Mouse (Mus musculus) neural tube, embryonic 14.5 days (tissue): Measurements from ENCODE around the gene Kcnq1. TPM values are rescaled to one million over a fixed set of nuclear protein-coding genes. Genes with fewer than 3 reads are reported as not detected.

Source experiments
- ATAC-seq: fragments of 200-750 bp; cut with Nextera tagmentation; 2 replicates; pipeline ENCODE4 v1.8.0; 2017; ENCODE audit warnings: low read depth, mild to moderate bottlenecking, moderate TSS enrichment, moderate library complexity
- H3K27ac ChIP-seq: fragments of 300-500 bp; sonication (generic); 2 replicates; pipeline ENCODE4 v1.5.1; 2014; ENCODE audit warnings: low read depth, mild to moderate bottlenecking, control low read depth, low read length, moderate library complexity, mixed read lengths
- H3K27me3 ChIP-seq: fragments of 300-500 bp; sonication (generic); 2 replicates; pipeline ENCODE4 v1.6.1; 2014; ENCODE audit warnings: low read length; ENCODE audit not compliant: control insufficient read depth, insufficient read depth
- H3K36me3 ChIP-seq: fragments of 300-500 bp; sonication (generic); 2 replicates; pipeline ENCODE4 v1.6.1; 2014; ENCODE audit warnings: low read length, mixed read lengths; ENCODE audit not compliant: control insufficient read depth, insufficient read depth
- H3K4me1 ChIP-seq: fragments of 300-500 bp; sonication (generic); 2 replicates; pipeline ENCODE4 v1.6.1; 2014; ENCODE audit warnings: low read length; ENCODE audit not compliant: control insufficient read depth, insufficient read depth
- H3K4me2 ChIP-seq: fragments of 300-500 bp; sonication (generic); 2 replicates; pipeline ENCODE4 v1.6.1; 2014; ENCODE audit warnings: mild to moderate bottlenecking, low read depth, low read length, control low read depth
- H3K4me3 ChIP-seq: fragments of 300-500 bp; sonication (generic); 2 replicates; pipeline ENCODE4 v1.5.1; 2014; ENCODE audit warnings: low read depth, low read length, control low read depth, mixed read lengths
- H3K9ac ChIP-seq: fragments of 300-500 bp; sonication (generic); replicated peaks from 2 replicates; pipeline ENCODE4 v1.6.1; 2014; ENCODE audit warnings: low read depth, mild to moderate bottlenecking, control low read depth, low read length, mixed read lengths
- H3K9me3 ChIP-seq: fragments of 300-500 bp; sonication (generic); 2 replicates; pipeline ENCODE4 v1.6.1; 2016; ENCODE audit warnings: low read length; ENCODE audit not compliant: control insufficient read depth
- WGBS: fragments of 180-500 bp; shearing (Covaris S2); extraction: QIAGEN DNeasy Blood & Tissue Kit; methylation state at CpG from one replicate; pipeline ENCODE4 v1.1.7; 2014; 5-methylcytosine and 5-hydroxymethylcytosine counted together
- polyA plus RNA-seq: library from polyadenylated mRNA; unstranded; fragments of >200 nt; fragmentation: Nextera tagmentation; extraction: Ambion mirVana; gene quantifications from 2 replicates; pipeline ENCODE4 v1.2.1, GENCODE M21; 2014

Kcnq1 gene
- polyA plus RNA-seq, 1 experiment from 2014 or later, result 2.4 TPM

GRCm38 (mm10) chr7:143138789-143139188, 32.6 kb downstream of the Kcnq1 start:
- no peaks in the 10 kb centered on the region for H3K36me3 ChIP-seq
- H3K27ac ChIP-seq, result no peak overlapping the region
- ATAC-seq, result no peak
- 31% methylated on average over 1 of the region's 1 CpGs for WGBS
- no peak overlapping the region for H3K9ac ChIP-seq
- no peak overlapping the region for H3K4me3 ChIP-seq
- H3K9me3 ChIP-seq, result no peaks in the 10 kb centered on the region
- H3K4me1 ChIP-seq, result no peaks in the 10 kb centered on the region
- H3K4me2 ChIP-seq, result no peak overlapping the region
- H3K27me3 ChIP-seq, result no peaks in the 10 kb centered on the region

DNA sequence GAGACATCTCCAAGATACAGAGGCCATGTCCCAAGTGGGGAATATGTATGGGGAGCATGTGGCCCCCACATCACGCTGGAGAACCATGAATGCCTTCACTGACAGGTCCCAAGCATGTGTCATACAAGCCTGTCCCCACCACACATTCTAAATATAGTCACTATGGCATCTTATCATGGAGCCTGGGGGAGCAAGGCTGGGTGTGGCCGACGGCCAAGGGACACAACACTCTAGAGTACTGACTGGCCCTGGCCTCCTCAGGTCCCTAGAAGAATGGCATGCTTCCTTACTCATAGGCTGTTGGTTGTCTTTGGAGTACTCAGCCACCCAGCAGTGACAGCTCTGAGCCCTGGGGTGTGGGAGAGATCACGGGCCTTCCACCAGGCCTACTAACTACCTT, 33.8 kb downstream of the Kcnq1 start:
- Histone ChIP-seq H3K27ac (no peak overlapping the region), H3K9me3 (no peaks in the 10 kb centered on the region), H3K4me3 (no peak overlapping the region), H3K27me3 (no peaks in the 10 kb centered on the region), H3K36me3 (no peaks in the 10 kb centered on the region), H3K9ac (no peak overlapping the region), H3K4me1 (no peaks in the 10 kb centered on the region), H3K4me2 (no peak overlapping the region)
- WGBS, result 91% methylated on average over 4 of the region's 4 CpGs
- no peak for ATAC-seq

DNA sequence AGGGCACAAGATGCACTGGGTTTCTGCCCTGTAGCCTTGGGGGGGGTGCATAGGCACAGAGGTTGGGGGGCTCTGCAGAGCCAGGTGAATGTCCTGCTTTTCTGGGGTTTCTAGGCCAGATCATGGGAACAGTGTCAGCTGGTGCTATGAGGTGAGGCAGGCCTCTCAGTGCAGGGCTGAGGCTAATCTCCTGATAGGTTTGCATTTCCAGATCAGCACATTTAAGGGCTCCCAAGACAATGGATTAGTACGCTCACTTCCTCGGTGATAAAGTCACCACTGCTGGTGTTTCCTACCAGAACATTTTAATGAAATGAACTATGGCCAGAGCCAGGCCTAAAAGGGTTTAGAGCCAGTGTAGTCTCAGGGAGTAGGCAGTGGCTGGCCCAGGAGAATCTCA, 36.5 kb downstream of the Kcnq1 start:
- H3K9me3 ChIP-seq, result no peaks in the 10 kb centered on the region
- ATAC-seq, result no peak

DNA sequence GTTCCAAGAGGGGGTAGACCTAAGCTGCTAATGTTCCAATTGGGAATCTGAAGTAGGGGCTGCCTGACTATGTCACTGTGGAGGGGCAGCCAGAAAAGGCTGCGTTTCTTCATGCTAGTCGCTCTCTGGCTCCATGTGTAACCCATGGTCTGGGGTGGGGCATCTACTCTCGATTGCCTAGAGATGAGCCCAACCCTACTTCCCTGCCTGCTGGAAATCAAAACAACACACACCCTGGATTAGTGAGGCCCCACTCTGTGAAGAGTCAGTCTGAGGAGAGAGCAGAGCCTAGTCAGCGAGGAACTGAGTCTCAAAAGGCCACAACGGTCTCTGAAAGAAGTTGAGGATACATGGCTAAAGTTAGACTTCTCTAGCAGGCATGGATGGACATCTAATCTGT, 40.9 kb downstream of the Kcnq1 start:
- 86% methylated on average over 5 of the region's 5 CpGs for WGBS
- no peak overlapping the region for H3K9ac ChIP-seq
- H3K36me3 ChIP-seq, result no peaks in the 10 kb centered on the region
- no peak overlapping the region for H3K4me3 ChIP-seq
- no peak overlapping the region for H3K4me2 ChIP-seq
- no peaks in the 10 kb centered on the region for H3K4me1 ChIP-seq
- H3K9me3 ChIP-seq, result no peaks in the 10 kb centered on the region
- no peak overlapping the region for H3K27ac ChIP-seq
- H3K27me3 ChIP-seq, result no peaks in the 10 kb centered on the region
- no peak for ATAC-seq

More for the DNA sequence above, 36.5 kb downstream of the Kcnq1 start:
- whole genome bisulfite sequencing, result 85% methylated on average over 2 of the region's 2 CpGs
- no peaks in the 10 kb centered on the region for H3K27me3 ChIP-seq
- no peak overlapping the region for H3K27ac ChIP-seq
- H3K4me2 ChIP-seq, result no peak overlapping the region
- no peaks in the 10 kb centered on the region for H3K36me3 ChIP-seq
- no peak overlapping the region for H3K4me3 ChIP-seq
- no peaks in the 10 kb centered on the region for H3K4me1 ChIP-seq
- no peak overlapping the region for H3K9ac ChIP-seq

- no peak for ATAC-seq
- 13% methylated on average over 2 of the region's 2 CpGs for WGBS
- no peak overlapping the region for H3K4me2 ChIP-seq
- H3K9me3 ChIP-seq, result no peaks in the 10 kb centered on the region
- H3K36me3 ChIP-seq, result no peaks in the 10 kb centered on the region
- H3K27ac ChIP-seq, result no peak overlapping the region
- no peak overlapping the region for H3K4me3 ChIP-seq
- no peak overlapping the region for H3K9ac ChIP-seq
- peaks cover 16% of the 10 kb centered on the region for H3K4me1 ChIP-seq
- no peaks in the 10 kb centered on the region for H3K27me3 ChIP-seq
Measured at GRCm38 (mm10) chr7:143151171-143151570, 45.0 kb downstream of the Kcnq1 start.

- WGBS, result 11% methylated on average over 3 of the region's 3 CpGs
- no peak for ATAC-seq
- Histone ChIP-seq H3K9me3 (no peaks in the 10 kb centered on the region), H3K36me3 (no peaks in the 10 kb centered on the region), H3K4me2 (no peak overlapping the region), H3K9ac (no peak overlapping the region), H3K27ac (no peak overlapping the region), H3K4me3 (no peak overlapping the region), H3K4me1 (peaks cover 16% of the 10 kb centered on the region), H3K27me3 (no peaks in the 10 kb centered on the region)
Measured at GRCm38 (mm10) chr7:143152350-143152749, 46.2 kb downstream of the Kcnq1 start.

DNA sequence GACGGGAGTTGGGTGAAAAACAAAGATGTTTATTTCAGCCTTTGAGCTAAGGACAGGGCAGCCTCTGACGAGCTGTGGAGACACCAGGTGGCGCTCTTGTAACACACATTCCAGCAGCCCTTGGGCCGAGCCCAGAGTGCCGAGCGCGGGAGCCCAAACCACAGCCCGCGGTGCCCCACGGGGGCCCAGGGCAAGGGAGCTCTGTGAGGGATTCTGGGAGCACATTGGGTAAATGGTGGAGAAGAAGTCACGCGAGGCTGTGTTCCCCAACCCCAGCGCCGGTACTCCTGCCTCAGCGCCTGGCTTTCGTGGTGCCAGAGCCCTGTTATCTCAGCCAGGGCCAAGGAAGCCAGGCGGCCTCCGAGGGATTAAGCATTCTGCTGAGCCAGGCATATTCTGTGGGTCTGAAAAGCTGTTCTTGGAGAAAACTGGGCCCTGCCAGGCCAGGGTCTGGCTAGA, 47.8 kb downstream of the Kcnq1 start:
- Histone ChIP-seq H3K9ac (peak overlapping the region; percentile 48), H3K9me3 (no peaks in the 10 kb centered on the region), H3K27me3 (no peaks in the 10 kb centered on the region), H3K36me3 (no peaks in the 10 kb centered on the region), H3K4me2 (peak overlapping the region; percentile 47), H3K27ac (no peak overlapping the region; the same call in 1 of the 2 replicates), H3K4me1 (peaks cover 16% of the 10 kb centered on the region), H3K4me3 (no peak overlapping the region)
- peak; percentile 90 for ATAC-seq
- 1% methylated on average over 18 of the region's 18 CpGs for WGBS

GRCm38 (mm10) chr7:143154458-143154871, 48.3 kb downstream of the Kcnq1 start:
- H3K9me3 ChIP-seq, result no peaks in the 10 kb centered on the region
- peak; percentile 35 for ATAC-seq
- H3K27ac ChIP-seq, result no peak overlapping the region; the same call in 1 of the 2 replicates
- no peak overlapping the region for H3K4me3 ChIP-seq
- peaks cover 16% of the 10 kb centered on the region for H3K4me1 ChIP-seq
- H3K27me3 ChIP-seq, result no peaks in the 10 kb centered on the region
- WGBS, result 24% methylated on average over 19 of the region's 19 CpGs
- H3K36me3 ChIP-seq, result no peaks in the 10 kb centered on the region
- peak overlapping the region; percentile 47; the same call in 1 of the 2 replicates for H3K4me2 ChIP-seq
- H3K9ac ChIP-seq, result no peak overlapping the region

GRCm38 (mm10) chr7:143155257-143155656, 49.1 kb downstream of the Kcnq1 start:
- 63% methylated on average over 5 of the region's 5 CpGs for WGBS
- Histone ChIP-seq H3K9me3 (no peaks in the 10 kb centered on the region), H3K27ac (no peak overlapping the region), H3K27me3 (no peaks in the 10 kb centered on the region), H3K4me1 (peaks cover 16% of the 10 kb centered on the region), H3K36me3 (no peaks in the 10 kb centered on the region), H3K4me3 (no peak overlapping the region), H3K4me2 (no peak overlapping the region), H3K9ac (no peak overlapping the region)
- no peak for ATAC-seq
